Mouse (Mus musculus) forebrain, embryonic 15.5 days (tissue): ENCODE measurements around the gene Ispd. TPM values are rescaled to one million over a fixed set of nuclear protein-coding genes. Genes with fewer than 3 reads are reported as not detected.
A peak's percentile ranks its signal among the peaks of the same experiment; 100 is the strongest.

Source experiments
- ATAC-seq: fragments of 200-750 bp; cut with Nextera tagmentation; replicated peaks from 2 replicates; pipeline ENCODE4 v1.8.0; 2017; ENCODE audit warnings: mild to moderate bottlenecking, moderate TSS enrichment, moderate library complexity
- H3K27ac ChIP-seq: fragments of 300-500 bp; sonication (generic); replicated peaks from 2 replicates; pipeline ENCODE4 v1.5.1; 2015; ENCODE audit warnings: mild to moderate bottlenecking, inconsistent platforms
- H3K27me3 ChIP-seq: fragments of 300-500 bp; sonication (generic); 2 replicates; pipeline ENCODE4 v1.6.1; 2015; ENCODE audit warnings: inconsistent platforms
- H3K36me3 ChIP-seq: fragments of 300-500 bp; sonication (generic); 2 replicates; pipeline ENCODE4 v1.6.1; 2015; ENCODE audit warnings: mild to moderate bottlenecking, inconsistent platforms
- H3K4me1 ChIP-seq: fragments of 300-500 bp; sonication (generic); 2 replicates; pipeline ENCODE4 v1.6.1; 2015; ENCODE audit warnings: inconsistent platforms
- H3K4me2 ChIP-seq: fragments of 300-500 bp; sonication (generic); replicated peaks from 2 replicates; pipeline ENCODE4 v1.6.1; 2015; ENCODE audit warnings: mild to moderate bottlenecking, inconsistent platforms
- H3K4me3 ChIP-seq: fragments of 300-500 bp; sonication (generic); 2 replicates; pipeline ENCODE4 v1.5.1; 2015; ENCODE audit warnings: mild to moderate bottlenecking, inconsistent platforms
- H3K9ac ChIP-seq: fragments of 300-500 bp; sonication (generic); replicated peaks from 2 replicates; pipeline ENCODE4 v1.6.1; 2015; ENCODE audit warnings: mild to moderate bottlenecking, inconsistent platforms
- H3K9me3 ChIP-seq: fragments of 300-500 bp; sonication (generic); 2 replicates; pipeline ENCODE4 v1.6.1; 2016; ENCODE audit warnings: inconsistent platforms
- WGBS: fragments of 180-500 bp; shearing (Covaris S2); methylation state at CpG from one replicate; pipeline ENCODE4 v1.1.7; 2015; ENCODE audit warnings: mixed read lengths; 5-methylcytosine and 5-hydroxymethylcytosine counted together
- polyA plus RNA-seq: library from polyadenylated mRNA; unstranded; fragments of >200 nt; fragmentation: Nextera tagmentation; extraction: Ambion mirVana; gene quantifications from 2 replicates; pipeline ENCODE4 v1.2.1, GENCODE M21; 2015

Ispd gene
- polyA plus RNA-seq, 1 experiment from 2014 or later: 8.6 TPM

- Histone ChIP-seq H3K36me3 (no peaks in the 10 kb centered on the region), H3K9me3 (no peaks in the 10 kb centered on the region), H3K9ac (no peak overlapping the region), H3K27me3 (no peaks in the 10 kb centered on the region), H3K4me2 (no peak overlapping the region), H3K4me3 (no peak overlapping the region), H3K4me1 (no peaks in the 10 kb centered on the region), H3K27ac (no peak overlapping the region)
- whole genome bisulfite sequencing: 82% methylated on average over 7 of the region's 7 CpGs
- no peak for ATAC-seq
These were observed 240.9 kb downstream of the Ispd start for GRCm38 (mm10) chr12:36621960-36622736.

DNA sequence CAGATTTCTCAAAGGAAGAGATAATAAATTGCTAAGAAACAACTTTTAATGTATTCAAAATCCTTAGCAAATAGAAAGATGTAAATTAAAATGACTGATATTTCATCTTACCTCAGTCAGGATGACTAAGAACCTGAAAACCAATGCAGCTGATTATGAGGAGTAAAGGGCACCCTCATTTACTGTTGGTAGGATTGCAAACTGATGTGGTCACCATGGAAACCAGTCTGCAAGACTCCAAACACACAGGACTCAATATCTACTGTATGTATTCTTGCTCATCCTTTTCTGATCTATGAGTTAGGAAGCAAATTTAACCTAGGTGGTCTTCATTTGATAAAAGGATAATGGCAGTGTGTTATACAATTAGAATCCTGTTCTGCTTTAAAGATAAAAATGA lies 246.0 kb downstream of the Ispd start:
- no peaks in the 10 kb centered on the region for H3K36me3 ChIP-seq
- H3K9me3 ChIP-seq: no peaks in the 10 kb centered on the region
- no peak overlapping the region for H3K4me3 ChIP-seq
- no peak for ATAC-seq
- H3K4me1 ChIP-seq: no peaks in the 10 kb centered on the region
- H3K27ac ChIP-seq: no peak overlapping the region
- no peaks in the 10 kb centered on the region for H3K27me3 ChIP-seq
- no peak overlapping the region for H3K4me2 ChIP-seq
- H3K9ac ChIP-seq: no peak overlapping the region

DNA sequence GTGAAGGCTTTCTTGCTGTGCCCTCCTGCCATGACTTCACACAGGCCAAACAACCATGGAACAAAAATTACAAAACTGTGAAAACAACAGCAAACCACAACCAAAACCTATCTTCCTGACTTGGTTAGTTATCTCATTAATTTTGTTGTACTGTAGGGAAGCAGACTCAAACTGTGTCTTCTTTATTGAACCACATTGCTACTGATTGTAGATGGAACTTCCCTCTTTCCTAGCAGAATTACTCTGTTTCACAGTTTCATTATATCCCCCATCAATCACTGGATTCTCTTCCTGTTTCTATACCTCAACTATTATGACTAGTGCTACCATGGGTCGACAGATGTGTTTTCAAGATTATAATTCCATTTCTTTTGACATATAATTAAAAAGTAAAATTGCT lies 251.2 kb downstream of the Ispd start:
- no peak for ATAC-seq
- 84% methylated on average over 1 of the region's 1 CpGs for WGBS
- H3K36me3 ChIP-seq: no peaks in the 10 kb centered on the region
- H3K27ac ChIP-seq: no peak overlapping the region
- H3K4me1 ChIP-seq: no peaks in the 10 kb centered on the region
- no peaks in the 10 kb centered on the region for H3K27me3 ChIP-seq
- no peak overlapping the region for H3K4me2 ChIP-seq
- no peak overlapping the region for H3K4me3 ChIP-seq
- no peak overlapping the region for H3K9ac ChIP-seq
- no peaks in the 10 kb centered on the region for H3K9me3 ChIP-seq

GRCm38 (mm10) chr12:36647514-36647913 lies 266.3 kb downstream of the Ispd start:
- Histone ChIP-seq H3K4me3 (no peak overlapping the region), H3K4me1 (no peaks in the 10 kb centered on the region), H3K36me3 (no peaks in the 10 kb centered on the region), H3K27me3 (no peaks in the 10 kb centered on the region), H3K9me3 (no peaks in the 10 kb centered on the region), H3K4me2 (no peak overlapping the region), H3K9ac (no peak overlapping the region), H3K27ac (no peak overlapping the region)
- 93% methylated on average over 4 of the region's 4 CpGs for WGBS
- ATAC-seq: no peak

DNA sequence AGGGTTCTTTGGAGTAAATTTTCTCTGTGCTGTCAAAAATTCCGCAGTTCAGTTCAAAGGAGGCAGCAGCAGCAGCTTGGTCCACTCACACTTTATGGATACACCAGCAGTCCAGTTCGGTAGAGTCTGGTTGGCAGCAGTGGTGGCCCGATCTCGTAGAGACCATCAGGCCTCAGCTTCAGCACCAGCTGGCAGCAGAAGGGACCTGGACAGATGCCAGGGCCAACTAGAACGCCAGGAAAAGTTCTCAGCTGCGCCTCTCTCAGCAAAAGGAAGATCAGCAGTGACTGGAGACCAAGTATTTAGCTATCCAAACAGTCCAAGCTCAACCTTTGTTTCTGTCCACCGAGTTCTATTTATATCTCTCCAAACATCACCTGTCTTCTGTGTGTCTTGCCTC lies 281.2 kb downstream of the Ispd start:
- H3K4me3 ChIP-seq: no peak overlapping the region
- ATAC-seq: no peak; the same call in 1 of the 2 replicates
- 66% methylated on average over 7 of the region's 7 CpGs for WGBS
- H3K36me3 ChIP-seq: no peaks in the 10 kb centered on the region
- no peaks in the 10 kb centered on the region for H3K27me3 ChIP-seq
- H3K9ac ChIP-seq: no peak overlapping the region
- H3K27ac ChIP-seq: no peak overlapping the region
- H3K9me3 ChIP-seq: no peaks in the 10 kb centered on the region
- H3K4me1 ChIP-seq: peaks cover 7% of the 10 kb centered on the region; the same call in 1 of the 2 replicates
- no peak overlapping the region for H3K4me2 ChIP-seq

- no peaks in the 10 kb centered on the region for H3K36me3 ChIP-seq
- no peak overlapping the region for H3K9ac ChIP-seq
- no peak overlapping the region for H3K4me2 ChIP-seq
- no peak overlapping the region for H3K4me3 ChIP-seq
- no peaks in the 10 kb centered on the region for H3K27me3 ChIP-seq
- peaks cover 7% of the 10 kb centered on the region; the same call in 1 of the 2 replicates for H3K4me1 ChIP-seq
- no peaks in the 10 kb centered on the region for H3K9me3 ChIP-seq
- ATAC-seq: no peak
- no peak overlapping the region for H3K27ac ChIP-seq
- WGBS: 67% methylated on average over 3 of the region's 3 CpGs
These were observed 283.5 kb downstream of the Ispd start for GRCm38 (mm10) chr12:36664783-36665182.

GRCm38 (mm10) chr12:36666771-36667170 lies 285.5 kb downstream of the Ispd start:
- Histone ChIP-seq H3K36me3 (no peaks in the 10 kb centered on the region), H3K9ac (no peak overlapping the region), H3K27ac (peak overlapping the region; percentile 53), H3K4me1 (peaks cover 7% of the 10 kb centered on the region; the same call in 1 of the 2 replicates), H3K4me3 (no peak overlapping the region), H3K9me3 (no peaks in the 10 kb centered on the region), H3K27me3 (no peaks in the 10 kb centered on the region), H3K4me2 (no peak overlapping the region)
- ATAC-seq: peak; percentile 78
- WGBS: 33% methylated on average over 6 of the region's 6 CpGs

- WGBS: 73% methylated on average over 5 of the region's 5 CpGs
These were observed 289.1 kb downstream of the Ispd start for GRCm38 (mm10) chr12:36670164-36670908.

GRCm38 (mm10) chr12:36670915-36671579 lies 289.8 kb downstream of the Ispd start:
- Histone ChIP-seq H3K9me3 (no peaks in the 10 kb centered on the region), H3K4me2 (no peak overlapping the region), H3K4me3 (no peak overlapping the region), H3K27me3 (no peaks in the 10 kb centered on the region), H3K9ac (no peak overlapping the region), H3K36me3 (no peaks in the 10 kb centered on the region), H3K4me1 (0 out of 2 replicates have a peak, but pooled peaks cover 7% of the 10 kb centered on the region), H3K27ac (no peak overlapping the region)
- WGBS: 35% methylated on average over 10 of the region's 10 CpGs
- peak; percentile 54; the same call in 1 of the 2 replicates for ATAC-seq

More at GRCm38 (mm10) chr12:36670164-36670908, 289.1 kb downstream of the Ispd start:
- Histone ChIP-seq H3K36me3 (no peaks in the 10 kb centered on the region), H3K4me3 (no peak overlapping the region), H3K4me2 (no peak overlapping the region), H3K4me1 (0 out of 2 replicates have a peak, but pooled peaks cover 7% of the 10 kb centered on the region), H3K27me3 (no peaks in the 10 kb centered on the region), H3K27ac (no peak overlapping the region), H3K9me3 (no peaks in the 10 kb centered on the region), H3K9ac (no peak overlapping the region)
- ATAC-seq: peak; percentile 14; the same call in 1 of the 2 replicates

DNA sequence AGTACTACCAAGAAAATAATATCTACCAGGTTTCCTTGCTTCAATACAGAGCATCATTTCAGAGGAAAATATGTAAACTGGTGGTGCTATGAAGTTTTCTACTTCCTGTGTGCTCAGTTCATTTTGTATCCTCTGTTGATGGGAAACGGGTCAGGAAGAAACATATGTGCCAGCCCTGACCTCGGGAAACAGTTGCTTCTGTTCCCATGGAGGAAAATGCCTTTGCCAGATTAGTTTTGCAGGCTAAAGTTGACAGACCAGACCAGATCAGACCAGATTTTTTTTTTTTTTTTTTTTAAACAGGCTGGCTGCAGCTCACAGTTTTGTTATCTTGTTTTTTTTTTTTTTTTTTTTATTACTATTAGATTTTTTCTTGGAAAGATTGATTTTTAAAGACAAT lies 293.2 kb downstream of the Ispd start:
- Histone ChIP-seq H3K9me3 (no peaks in the 10 kb centered on the region), H3K27me3 (no peaks in the 10 kb centered on the region), H3K4me3 (no peak overlapping the region), H3K36me3 (no peaks in the 10 kb centered on the region), H3K9ac (no peak overlapping the region), H3K27ac (no peak overlapping the region), H3K4me1 (no peaks in the 10 kb centered on the region), H3K4me2 (no peak overlapping the region)
- no peak for ATAC-seq
- WGBS: 69% methylated on average over 2 of the region's 2 CpGs

DNA sequence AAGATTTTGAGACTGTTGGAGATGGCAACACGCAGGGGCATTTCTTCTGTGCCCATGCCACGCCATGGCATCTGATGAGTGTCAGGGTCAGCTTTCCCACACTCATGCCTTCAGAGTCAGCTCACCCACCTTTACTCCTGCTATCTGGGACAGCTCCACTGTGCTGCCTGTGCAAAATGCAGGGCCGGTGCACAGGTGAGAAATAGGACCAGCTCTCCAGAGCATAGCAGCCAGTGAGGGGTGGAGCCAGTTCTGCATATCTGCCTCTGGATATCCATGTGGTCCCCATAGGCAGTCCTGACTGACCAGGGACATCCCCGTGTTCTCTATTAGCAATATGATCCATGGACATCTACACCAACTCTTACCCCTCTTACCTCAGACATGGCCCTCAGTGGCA lies 297.0 kb downstream of the Ispd start:
- ATAC-seq: peak; percentile 41; the same call in 1 of the 2 replicates
- Histone ChIP-seq H3K9me3 (no peaks in the 10 kb centered on the region), H3K4me2 (no peak overlapping the region), H3K4me3 (no peak overlapping the region), H3K36me3 (no peaks in the 10 kb centered on the region), H3K9ac (no peak overlapping the region), H3K27ac (no peak overlapping the region), H3K27me3 (no peaks in the 10 kb centered on the region), H3K4me1 (no peaks in the 10 kb centered on the region)
- 93% methylated on average over 4 of the region's 4 CpGs for WGBS
